Mouse (Mus musculus): ENCODE data around the gene Ndufb2. TPM values are rescaled to one million over a fixed set of nuclear protein-coding genes. Genes with fewer than 3 reads are reported as not detected.

Ndufb2 gene
- polyA plus RNA-seq, 1 experiment from 2014 or later = 318 TPM

- Histone ChIP-seq H3K4me3 (replicated peaks; ENCODE audit: low read length) (peak overlapping the region; percentile 64), H3K4me2 (ENCODE audit: low read length) (peak overlapping the region; percentile 53), H3K36me3 (ENCODE audit: control insufficient read depth, insufficient read depth) (no peaks in the 10 kb centered on the region), H3K4me1 (replicated peaks; ENCODE audit: control insufficient read depth, insufficient read depth, low read length) (peaks cover 33% of the 10 kb centered on the region), H3K27ac (ENCODE audit: low read length) (peak overlapping the region; percentile 76), H3K9me3 (ENCODE audit: control insufficient read depth, low read length) (no peaks in the 10 kb centered on the region), H3K27me3 (replicated peaks; ENCODE audit: control insufficient read depth, insufficient read depth, low read length) (no peaks in the 10 kb centered on the region), H3K9ac (replicated peaks; ENCODE audit: low read depth, low read length) (peak overlapping the region; percentile 90)
- under 1% methylated on average over 43 of the region's 54 CpGs for WGBS
- peak; percentile 74 for ATAC-seq
Measured at GRCm38 (mm10) chr6:39556900-39557659, 35.3 kb upstream of the Ndufb2 start.

GRCm38 (mm10) chr6:39557723-39558261, 34.6 kb upstream of the Ndufb2 start, which contains the start of gene Dennd2a:
Gene Dennd2a (minus strand): TSS chr6:39557867.
- under 1% methylated on average over 48 of the region's 50 CpGs for WGBS
- Histone ChIP-seq H3K4me3 (replicated peaks; ENCODE audit: low read length) (peak within 1 kb of the TSS; percentile 64), H3K4me2 (ENCODE audit: low read length) (peak within 1 kb of the TSS; percentile 53), H3K9me3 (ENCODE audit: control insufficient read depth, low read length) (no peaks in the 10 kb centered on the region), H3K4me1 (replicated peaks; ENCODE audit: control insufficient read depth, insufficient read depth, low read length) (peaks cover 34% of the 10 kb centered on the region), H3K27me3 (replicated peaks; ENCODE audit: control insufficient read depth, insufficient read depth, low read length) (no peaks in the 10 kb centered on the region), H3K27ac (ENCODE audit: low read length) (peak within 1 kb of the TSS; percentile 76), H3K9ac (replicated peaks; ENCODE audit: low read depth, low read length) (peak within 1 kb of the TSS; percentile 90), H3K36me3 (ENCODE audit: control insufficient read depth, insufficient read depth) (no peaks in the 10 kb centered on the region)
- ATAC-seq = peak; percentile 97

GRCm38 (mm10) chr6:39559276-39559939, 33.0 kb upstream of the Ndufb2 start:
- no peak overlapping the region for H3K9ac ChIP-seq (replicated peaks; ENCODE audit: low read depth, low read length)
- WGBS = 40% methylated on average over 6 of the region's 6 CpGs
- no peak overlapping the region for H3K4me2 ChIP-seq (ENCODE audit: low read length)
- ATAC-seq = no peak
- H3K36me3 ChIP-seq (ENCODE audit: control insufficient read depth, insufficient read depth) = no peaks in the 10 kb centered on the region
- peaks cover 35% of the 10 kb centered on the region for H3K4me1 ChIP-seq (replicated peaks; ENCODE audit: control insufficient read depth, insufficient read depth, low read length)
- no peaks in the 10 kb centered on the region for H3K27me3 ChIP-seq (replicated peaks; ENCODE audit: control insufficient read depth, insufficient read depth, low read length)
- H3K27ac ChIP-seq (ENCODE audit: low read length) = no peak overlapping the region
- no peak overlapping the region for H3K4me3 ChIP-seq (replicated peaks; ENCODE audit: low read length)
- no peaks in the 10 kb centered on the region for H3K9me3 ChIP-seq (ENCODE audit: control insufficient read depth, low read length)

DNA sequence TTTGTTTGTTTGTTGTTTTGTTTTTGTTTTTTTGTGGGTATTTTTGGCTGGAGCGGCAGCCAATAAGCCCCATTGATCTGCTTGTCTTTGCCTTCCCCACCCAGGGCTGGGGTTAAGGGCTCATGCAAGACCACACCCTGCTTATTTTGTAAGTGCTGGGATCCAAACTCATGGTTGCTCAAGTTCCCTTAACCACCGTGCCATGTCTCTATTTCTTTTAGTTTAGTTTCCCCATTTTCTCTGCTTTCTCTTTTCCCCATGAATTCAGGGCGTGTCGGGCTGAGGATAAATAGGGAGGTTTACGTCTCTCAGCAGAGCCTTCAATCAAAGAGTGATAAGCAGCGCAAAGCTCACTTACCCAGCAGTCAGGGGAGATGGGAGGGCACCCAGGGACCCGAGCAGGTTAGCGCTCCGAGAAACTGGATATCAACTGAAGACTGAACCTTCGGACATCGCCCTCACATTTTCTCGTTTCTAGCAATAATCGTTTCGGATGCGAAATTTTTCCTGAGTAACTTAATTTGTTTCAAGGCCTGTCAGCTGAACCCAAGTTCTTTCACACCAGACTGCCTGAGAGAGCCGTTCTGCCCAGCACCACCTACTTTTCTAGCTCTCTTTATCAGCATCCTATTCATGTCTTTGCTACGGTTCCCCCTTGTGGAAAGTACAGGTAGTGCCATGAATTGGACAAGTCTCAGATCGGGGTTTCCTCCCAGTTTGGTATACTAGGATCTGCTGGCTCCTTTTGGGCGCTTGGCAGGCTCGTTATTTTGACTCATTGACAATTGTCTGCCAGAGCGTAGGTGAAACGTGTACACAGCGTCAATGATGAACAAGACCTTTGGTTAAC, 30.0 kb upstream of the Ndufb2 start:
- Histone ChIP-seq H3K9ac (replicated peaks; ENCODE audit: low read depth, low read length) (no peak overlapping the region), H3K4me2 (ENCODE audit: low read length) (peak overlapping the region; percentile 25), H3K9me3 (ENCODE audit: control insufficient read depth, low read length) (no peaks in the 10 kb centered on the region), H3K27ac (ENCODE audit: low read length) (no peak overlapping the region), H3K27me3 (replicated peaks; ENCODE audit: control insufficient read depth, insufficient read depth, low read length) (no peaks in the 10 kb centered on the region), H3K4me3 (replicated peaks; ENCODE audit: low read length) (no peak overlapping the region), H3K36me3 (ENCODE audit: control insufficient read depth, insufficient read depth) (no peaks in the 10 kb centered on the region), H3K4me1 (replicated peaks; ENCODE audit: control insufficient read depth, insufficient read depth, low read length) (peaks cover 12% of the 10 kb centered on the region)
- ATAC-seq = peak; percentile 68
- 15% methylated on average over 23 of the region's 23 CpGs for WGBS

GRCm38 (mm10) chr6:39567528-39567927, 24.8 kb upstream of the Ndufb2 start:
- Histone ChIP-seq H3K36me3 (ENCODE audit: control insufficient read depth, insufficient read depth) (no peaks in the 10 kb centered on the region), H3K27ac (ENCODE audit: low read length) (no peak overlapping the region), H3K9ac (replicated peaks; ENCODE audit: low read depth, low read length) (no peak overlapping the region), H3K4me1 (replicated peaks; ENCODE audit: control insufficient read depth, insufficient read depth, low read length) (0 out of 2 replicates have a peak, but pooled peaks cover 2% of the 10 kb centered on the region), H3K27me3 (replicated peaks; ENCODE audit: control insufficient read depth, insufficient read depth, low read length) (no peaks in the 10 kb centered on the region), H3K9me3 (ENCODE audit: control insufficient read depth, low read length) (no peaks in the 10 kb centered on the region), H3K4me2 (ENCODE audit: low read length) (no peak overlapping the region), H3K4me3 (replicated peaks; ENCODE audit: low read length) (no peak overlapping the region)
- ATAC-seq = no peak
- WGBS = 11% methylated on average over 5 of the region's 5 CpGs

GRCm38 (mm10) chr6:39570426-39570825, 21.9 kb upstream of the Ndufb2 start:
- 82% methylated on average over 3 of the region's 3 CpGs for WGBS
- Histone ChIP-seq H3K27me3 (replicated peaks; ENCODE audit: control insufficient read depth, insufficient read depth, low read length) (no peaks in the 10 kb centered on the region), H3K9ac (replicated peaks; ENCODE audit: low read depth, low read length) (no peak overlapping the region), H3K27ac (ENCODE audit: low read length) (no peak overlapping the region), H3K4me2 (ENCODE audit: low read length) (no peak overlapping the region), H3K9me3 (ENCODE audit: control insufficient read depth, low read length) (no peaks in the 10 kb centered on the region), H3K36me3 (ENCODE audit: control insufficient read depth, insufficient read depth) (no peaks in the 10 kb centered on the region), H3K4me3 (replicated peaks; ENCODE audit: low read length) (no peak overlapping the region), H3K4me1 (replicated peaks; ENCODE audit: control insufficient read depth, insufficient read depth, low read length) (peaks cover 15% of the 10 kb centered on the region)
- ATAC-seq = no peak

- H3K36me3 ChIP-seq (ENCODE audit: control insufficient read depth, insufficient read depth) = peaks cover 2% of the 10 kb centered on the region; the same call in 1 of the 2 replicates
- under 1% methylated on average over 49 of the region's 49 CpGs for WGBS
- ATAC-seq = peak; percentile 96
- peak within 1 kb of the TSS; percentile 97 for H3K9ac ChIP-seq (replicated peaks; ENCODE audit: low read depth, low read length)
- no peaks in the 10 kb centered on the region for H3K9me3 ChIP-seq (ENCODE audit: control insufficient read depth, low read length)
- H3K4me1 ChIP-seq (replicated peaks; ENCODE audit: control insufficient read depth, insufficient read depth, low read length) = peaks cover 15% of the 10 kb centered on the region
- H3K27me3 ChIP-seq (replicated peaks; ENCODE audit: control insufficient read depth, insufficient read depth, low read length) = no peaks in the 10 kb centered on the region
- peak within 1 kb of the TSS; percentile 96 for H3K27ac ChIP-seq (ENCODE audit: low read length)
- H3K4me2 ChIP-seq (ENCODE audit: low read length) = peak within 1 kb of the TSS; percentile 90
- H3K4me3 ChIP-seq (replicated peaks; ENCODE audit: low read length) = peak within 1 kb of the TSS; percentile 80
Measured at GRCm38 (mm10) chr6:39573791-39574554, 18.4 kb upstream of the Ndufb2 start, which contains the start of gene Adck2. Gene Adck2 (plus strand): TSS chr6:39573873.

GRCm38 (mm10) chr6:39574555-39574869, 17.9 kb upstream of the Ndufb2 start:
- Histone ChIP-seq H3K4me1 (replicated peaks; ENCODE audit: control insufficient read depth, insufficient read depth, low read length) (peaks cover 15% of the 10 kb centered on the region), H3K9me3 (ENCODE audit: control insufficient read depth, low read length) (no peaks in the 10 kb centered on the region), H3K4me3 (replicated peaks; ENCODE audit: low read length) (peak overlapping the region; percentile 80), H3K27ac (ENCODE audit: low read length) (peak overlapping the region; percentile 96), H3K36me3 (ENCODE audit: control insufficient read depth, insufficient read depth) (peaks cover 2% of the 10 kb centered on the region; the same call in 1 of the 2 replicates), H3K9ac (replicated peaks; ENCODE audit: low read depth, low read length) (peak overlapping the region; percentile 97), H3K27me3 (replicated peaks; ENCODE audit: control insufficient read depth, insufficient read depth, low read length) (no peaks in the 10 kb centered on the region), H3K4me2 (ENCODE audit: low read length) (peak overlapping the region; percentile 90)
- ATAC-seq = no peak
- WGBS = 21% methylated on average over 10 of the region's 10 CpGs

Data from forebrain, embryonic 16.5 days (tissue).